Mouse (Mus musculus) limb, embryonic 11.5 days (tissue): ENCODE results near the gene Prr29. TPM values are rescaled to one million over a fixed set of nuclear protein-coding genes. Genes with fewer than 3 reads are reported as not detected.

Source experiments
- ATAC-seq: fragments of 200-750 bp; cut with Nextera tagmentation; 2 replicates; pipeline ENCODE4 v1.8.0; 2017; ENCODE audit warnings: low read depth; ENCODE audit not compliant: insufficient number of reproducible peaks, low FRiP score, low TSS enrichment
- DNase-seq: peaks from one replicate; pipeline ENCODE4 v3.0.0-alpha.2; 2015; ENCODE audit warnings: low spot score
- H3K27ac ChIP-seq: fragments of 300-500 bp; sonication (generic); replicated peaks from 2 replicates; pipeline ENCODE4 v1.5.1; 2014; ENCODE audit warnings: low read depth, mild to moderate bottlenecking, low read length
- H3K27me3 ChIP-seq: fragments of 300-500 bp; sonication (generic); 2 replicates; pipeline ENCODE4 v1.6.1; 2014; ENCODE audit warnings: mild to moderate bottlenecking, low read length, mixed read lengths; ENCODE audit not compliant: control insufficient read depth, insufficient read depth
- H3K36me3 ChIP-seq: fragments of 300-500 bp; sonication (generic); 2 replicates; pipeline ENCODE4 v1.6.1; 2014; ENCODE audit warnings: mild to moderate bottlenecking, low read length, moderate library complexity, mixed read lengths; ENCODE audit not compliant: control insufficient read depth, insufficient read depth
- H3K4me1 ChIP-seq: fragments of 300-500 bp; sonication (generic); 2 replicates; pipeline ENCODE4 v1.6.1; 2014; ENCODE audit warnings: low read length, mixed read lengths; ENCODE audit not compliant: control insufficient read depth, insufficient read depth
- H3K4me2 ChIP-seq: fragments of 300-500 bp; sonication (generic); 2 replicates; pipeline ENCODE4 v1.6.1; 2014; ENCODE audit warnings: low read depth, mild to moderate bottlenecking, moderate library complexity; ENCODE audit not compliant: severe bottlenecking
- H3K4me3 ChIP-seq: fragments of 300-500 bp; sonication (generic); 2 replicates; pipeline ENCODE4 v1.5.1; 2014; ENCODE audit warnings: low read depth, low read length
- H3K9ac ChIP-seq: fragments of 300-500 bp; sonication (generic); 2 replicates; pipeline ENCODE4 v1.6.1; 2014; ENCODE audit warnings: mild to moderate bottlenecking, low read length
- H3K9me3 ChIP-seq: fragments of 300-500 bp; sonication (generic); 2 replicates; pipeline ENCODE4 v1.6.1; 2016; ENCODE audit warnings: low read length; ENCODE audit not compliant: control insufficient read depth
- WGBS: fragments of 180-500 bp; shearing (Covaris S2); extraction: QIAGEN DNeasy Blood & Tissue Kit; methylation state at CpG from one replicate; pipeline ENCODE4 v1.1.7; 2014; 5-methylcytosine and 5-hydroxymethylcytosine counted together
- polyA plus RNA-seq: library from polyadenylated mRNA; unstranded; fragments of >200 nt; fragmentation: Nextera tagmentation; extraction: Ambion mirVana; gene quantifications from 2 replicates; pipeline ENCODE4 v1.2.1, GENCODE M21; 2014

Prr29 gene
- polyA plus RNA-seq = not detected in 2 replicates

DNA sequence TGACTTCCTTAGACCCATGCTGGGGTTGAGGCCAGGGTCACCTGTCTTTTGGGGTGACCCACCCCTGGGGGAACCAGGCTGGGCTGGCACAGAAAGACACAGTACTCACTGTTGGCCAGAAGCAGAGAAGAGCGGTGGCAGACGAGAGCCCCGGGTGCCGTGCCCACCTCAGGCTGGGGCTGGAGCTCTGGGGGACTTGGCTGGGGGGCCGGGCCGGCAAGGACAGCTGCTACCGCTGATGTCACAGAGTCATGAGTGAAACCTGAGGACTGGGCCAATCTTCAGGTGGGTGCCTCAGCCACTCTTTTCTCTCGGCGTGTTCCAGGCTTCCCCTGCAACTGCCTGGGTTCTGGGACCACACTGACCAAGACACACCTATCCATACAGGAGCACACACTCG is at the start of gene Prr29:
Prr29 (plus strand) TSS at position 107 of the 400 bp plus-strand sequence.
- Histone ChIP-seq H3K27ac (no peak within 1 kb of the TSS), H3K9ac (no peak within 1 kb of the TSS; the same call in 1 of the 2 replicates), H3K27me3 (no peaks in the 10 kb centered on the region), H3K4me1 (no peaks in the 10 kb centered on the region), H3K4me3 (no peak within 1 kb of the TSS), H3K36me3 (no peaks in the 10 kb centered on the region), H3K4me2 (0 out of 2 replicates have a peak within 1 kb of the TSS, but pooled peaks have one; percentile 1), H3K9me3 (no peaks in the 10 kb centered on the region)
- WGBS = 45% methylated on average over 10 of the region's 10 CpGs
- DNase-seq (no peak), ATAC-seq (no peak)

DNA sequence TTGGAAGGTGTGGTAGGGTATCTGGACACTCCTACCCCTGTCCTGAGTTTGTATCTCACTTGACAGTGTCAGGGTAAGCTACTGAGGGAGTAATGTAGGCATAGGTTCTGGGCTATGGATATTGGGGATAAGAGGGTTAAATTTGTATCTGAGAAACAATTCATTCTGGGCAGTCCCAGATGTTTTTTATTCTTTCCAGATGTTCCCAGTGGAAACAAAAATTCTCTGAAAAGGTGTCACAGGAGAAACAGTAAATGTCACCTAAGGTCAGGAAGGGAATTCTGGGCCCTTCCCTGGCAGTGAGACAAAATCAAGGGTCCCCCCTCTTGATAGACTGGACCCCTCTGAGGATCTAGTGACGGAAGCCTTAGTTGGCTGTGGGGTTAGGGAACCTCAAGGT is 48.9 kb upstream of the Prr29 start:
- Histone ChIP-seq H3K9me3 (no peaks in the 10 kb centered on the region), H3K4me1 (peaks cover 40% of the 10 kb centered on the region), H3K36me3 (no peaks in the 10 kb centered on the region), H3K27me3 (no peaks in the 10 kb centered on the region), H3K4me2 (peak overlapping the region; percentile 7; the same call in 1 of the 2 replicates), H3K9ac (no peak overlapping the region), H3K27ac (peak overlapping the region; percentile 14; the same call in 1 of the 2 replicates), H3K4me3 (no peak overlapping the region)
- WGBS = 20% methylated on average over 1 of the region's 1 CpGs
- ATAC-seq = no peak
- no peak for DNase-seq

DNA sequence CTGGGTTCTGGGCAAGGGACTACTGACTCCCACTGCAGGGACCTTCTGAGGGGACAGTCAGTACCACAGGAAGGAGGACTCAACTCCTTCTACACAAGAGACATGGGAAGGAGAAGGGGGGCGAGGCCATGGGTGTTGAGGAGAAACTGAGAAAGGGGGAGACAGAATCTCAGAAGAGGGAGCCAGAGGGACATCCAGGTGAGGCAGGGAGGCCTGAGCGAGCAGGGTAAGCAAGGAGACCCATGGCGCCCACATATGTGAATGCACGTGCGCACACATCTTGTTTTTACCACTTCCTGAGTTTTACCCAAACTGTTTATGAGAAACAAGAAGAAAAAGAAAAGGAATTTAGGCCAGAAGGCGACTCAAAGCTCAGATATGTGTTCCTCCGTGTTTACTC is 47.5 kb upstream of the Prr29 start:
- WGBS = 74% methylated on average over 7 of the region's 7 CpGs
- Histone ChIP-seq H3K27me3 (no peaks in the 10 kb centered on the region), H3K9me3 (no peaks in the 10 kb centered on the region), H3K27ac (no peak overlapping the region), H3K4me2 (no peak overlapping the region), H3K4me3 (no peak overlapping the region), H3K9ac (no peak overlapping the region), H3K36me3 (no peaks in the 10 kb centered on the region), H3K4me1 (peaks cover 39% of the 10 kb centered on the region)
- no peak for DNase-seq
- no peak for ATAC-seq

DNA sequence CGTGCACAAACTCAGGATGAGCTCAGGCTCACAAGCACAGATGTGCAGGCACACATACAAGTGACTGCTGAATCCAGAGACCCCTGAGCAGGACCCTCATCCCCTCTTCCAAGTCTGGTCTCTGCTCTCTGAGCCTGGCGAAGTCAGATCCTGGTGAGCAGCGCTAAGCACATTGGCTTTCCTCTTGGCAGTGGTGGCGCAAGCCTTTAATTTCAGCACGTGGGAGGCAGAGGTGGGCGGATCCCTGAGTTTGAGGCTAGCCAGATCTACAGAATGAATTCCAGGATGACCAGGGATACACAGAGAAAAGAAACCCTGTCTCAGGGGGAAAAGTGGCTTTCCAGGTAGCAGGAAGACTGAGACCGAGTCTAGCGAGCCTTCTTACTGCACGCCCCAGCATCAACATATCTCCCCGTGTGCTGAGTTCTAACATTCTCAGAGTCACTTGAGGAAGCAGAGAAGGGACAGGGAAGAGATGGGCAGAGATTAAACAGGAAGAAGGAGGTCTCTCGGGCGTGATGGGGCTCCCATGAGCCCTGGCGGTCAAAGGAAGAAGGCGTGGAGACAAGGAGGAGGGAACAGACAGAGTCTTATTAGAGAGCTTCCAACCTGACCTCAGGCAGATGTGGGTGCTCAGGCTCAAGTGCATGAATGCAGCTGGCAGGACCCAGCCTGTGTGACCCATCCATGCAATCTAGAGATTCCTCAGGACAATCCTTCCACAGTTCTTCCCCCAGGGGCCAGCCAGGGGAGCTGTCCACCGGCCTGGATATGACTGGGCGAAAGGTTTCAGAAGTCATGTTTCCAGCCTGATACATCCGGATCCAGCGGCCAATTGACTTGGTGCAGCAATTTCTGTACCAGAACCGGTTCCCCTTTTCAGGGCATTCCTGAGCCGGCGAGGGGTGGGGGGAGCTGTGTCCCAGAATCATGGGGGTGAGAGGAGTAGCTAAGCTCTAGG is 46.6 kb upstream of the Prr29 start:
- 71% methylated on average over 21 of the region's 21 CpGs for WGBS
- ATAC-seq = no peak
- H3K27me3 ChIP-seq = no peaks in the 10 kb centered on the region
- H3K4me1 ChIP-seq = peaks cover 30% of the 10 kb centered on the region
- no peak overlapping the region for H3K4me2 ChIP-seq
- H3K27ac ChIP-seq = no peak overlapping the region
- no peak for DNase-seq
- H3K9me3 ChIP-seq = no peaks in the 10 kb centered on the region
- no peaks in the 10 kb centered on the region for H3K36me3 ChIP-seq
- no peak overlapping the region for H3K9ac ChIP-seq
- H3K4me3 ChIP-seq = no peak overlapping the region

DNA sequence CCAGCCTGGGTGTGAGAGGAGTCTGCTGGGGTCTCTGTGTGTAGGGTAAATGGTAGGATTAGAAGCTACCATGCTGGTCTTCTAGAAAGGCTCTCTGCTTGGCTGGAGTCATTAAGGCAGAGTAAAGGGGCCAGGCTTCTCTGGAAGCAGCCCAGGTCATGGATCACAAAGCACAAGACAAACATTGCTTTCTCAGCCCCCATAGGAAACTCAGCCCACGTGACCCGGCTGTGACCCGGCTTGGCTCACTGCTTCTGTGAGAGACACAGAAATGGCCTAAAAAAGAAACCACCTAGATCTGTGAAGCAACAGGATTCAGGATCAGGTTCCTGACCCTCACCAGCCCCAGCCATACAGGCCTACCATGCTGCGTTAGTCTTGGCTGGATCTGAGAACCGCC is 40.4 kb upstream of the Prr29 start:
- no peak for DNase-seq
- H3K9ac ChIP-seq = no peak overlapping the region
- no peaks in the 10 kb centered on the region for H3K27me3 ChIP-seq
- no peaks in the 10 kb centered on the region for H3K4me1 ChIP-seq
- no peak overlapping the region for H3K4me2 ChIP-seq
- 82% methylated on average over 5 of the region's 5 CpGs for WGBS
- H3K9me3 ChIP-seq = no peaks in the 10 kb centered on the region
- H3K27ac ChIP-seq = no peak overlapping the region
- no peaks in the 10 kb centered on the region for H3K36me3 ChIP-seq
- ATAC-seq = no peak
- H3K4me3 ChIP-seq = no peak overlapping the region

DNA sequence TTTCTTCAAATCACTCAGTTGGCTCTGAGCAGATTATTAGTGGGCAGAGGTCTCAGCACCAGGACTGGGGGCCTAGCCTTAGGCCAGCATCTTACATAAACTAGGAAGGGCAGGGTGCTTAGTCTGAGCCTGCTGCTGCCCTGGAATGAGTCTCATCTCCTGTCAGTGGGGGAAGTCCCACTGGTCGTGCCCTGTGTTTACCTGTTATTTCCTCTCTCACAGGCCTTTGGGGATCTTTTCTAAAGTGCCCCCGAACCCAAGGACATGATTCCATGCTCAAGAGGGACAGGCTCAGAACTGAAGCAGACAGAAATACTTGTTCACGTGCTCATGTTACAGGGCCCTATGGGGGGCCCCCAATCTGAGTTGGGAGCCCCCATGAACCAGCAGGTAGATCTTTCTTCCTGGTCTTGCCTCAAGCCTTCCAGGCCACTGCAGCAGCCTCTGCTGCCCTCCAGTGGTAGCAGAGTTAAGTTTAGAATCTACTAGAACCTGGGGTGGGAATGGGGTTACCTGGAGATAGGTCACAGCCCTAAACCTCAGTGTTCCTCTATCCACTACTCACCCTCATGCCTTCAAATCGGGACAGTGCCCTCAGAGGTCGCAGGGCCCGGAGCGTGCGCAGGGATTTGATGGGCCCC is 39.6 kb upstream of the Prr29 start:
- no peak for ATAC-seq
- no peak overlapping the region for H3K27ac ChIP-seq
- 69% methylated on average over 8 of the region's 8 CpGs for WGBS

DNA sequence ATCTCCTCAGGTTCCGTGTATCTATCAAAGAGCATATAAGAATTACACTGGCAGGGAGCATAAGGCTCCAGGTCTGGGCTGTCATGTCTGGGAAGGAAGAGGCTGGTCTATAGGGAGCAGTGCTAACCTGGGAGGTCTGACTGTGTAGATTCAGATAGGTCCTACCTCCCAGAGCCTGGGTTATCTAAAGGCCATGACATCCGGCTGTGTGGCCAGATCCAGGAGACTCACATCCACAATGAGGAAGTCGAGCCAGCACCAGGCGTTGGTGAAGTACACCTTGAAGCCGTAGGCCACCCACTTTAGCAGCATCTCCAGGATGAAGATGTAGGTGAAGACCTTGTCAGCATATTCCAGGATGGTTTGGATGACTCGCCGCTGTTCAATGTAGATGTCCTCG is 38.8 kb upstream of the Prr29 start:
- H3K9me3 ChIP-seq = no peaks in the 10 kb centered on the region
- H3K27me3 ChIP-seq = no peaks in the 10 kb centered on the region
- H3K4me3 ChIP-seq = no peak overlapping the region
- H3K27ac ChIP-seq = no peak overlapping the region
- ATAC-seq (no peak), DNase-seq (no peak)
- no peak overlapping the region for H3K9ac ChIP-seq
- no peak overlapping the region for H3K4me2 ChIP-seq
- no peaks in the 10 kb centered on the region for H3K4me1 ChIP-seq
- H3K36me3 ChIP-seq = no peaks in the 10 kb centered on the region
- 92% methylated on average over 8 of the region's 8 CpGs for WGBS

More for the DNA sequence above, 39.6 kb upstream of the Prr29 start:
- H3K4me2 ChIP-seq = no peak overlapping the region
- peak; percentile 81 for DNase-seq
- H3K27me3 ChIP-seq = no peaks in the 10 kb centered on the region
- no peaks in the 10 kb centered on the region for H3K36me3 ChIP-seq
- no peaks in the 10 kb centered on the region for H3K4me1 ChIP-seq
- H3K9ac ChIP-seq = no peak overlapping the region
- H3K9me3 ChIP-seq = no peaks in the 10 kb centered on the region
- no peak overlapping the region for H3K4me3 ChIP-seq

DNA sequence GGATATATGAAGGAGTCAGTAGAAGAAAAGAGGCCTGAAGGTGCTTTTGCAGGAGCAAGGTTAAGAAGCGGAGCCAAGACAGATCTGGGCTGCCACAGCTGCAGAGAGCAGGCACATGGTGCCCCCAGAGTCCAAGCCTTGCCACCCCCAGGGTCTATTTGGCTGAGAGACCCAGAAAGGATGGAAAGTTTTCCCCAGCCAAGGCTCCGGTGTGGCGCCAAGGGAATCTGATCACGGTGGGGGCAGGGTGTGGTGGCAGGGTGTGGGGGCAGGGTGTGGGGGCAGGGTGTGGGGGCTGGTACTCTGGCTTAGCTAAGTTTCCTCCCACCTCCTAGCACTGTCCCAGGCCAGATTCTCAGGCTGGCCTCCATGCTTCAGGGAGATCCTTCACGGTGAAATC is 36.8 kb upstream of the Prr29 start:
- H3K4me3 ChIP-seq = no peak overlapping the region
- no peak for ATAC-seq
- no peak for DNase-seq
- no peak overlapping the region for H3K4me2 ChIP-seq
- 43% methylated on average over 5 of the region's 5 CpGs for WGBS
- H3K27me3 ChIP-seq = no peaks in the 10 kb centered on the region
- no peak overlapping the region for H3K9ac ChIP-seq
- no peaks in the 10 kb centered on the region for H3K36me3 ChIP-seq
- H3K27ac ChIP-seq = no peak overlapping the region
- no peaks in the 10 kb centered on the region for H3K4me1 ChIP-seq
- no peaks in the 10 kb centered on the region for H3K9me3 ChIP-seq
